Mouse (Mus musculus) embryonic facial prominence, embryonic 11.5 days (tissue): ENCODE measurements around the gene Mpp3. TPM values are rescaled to one million over a fixed set of nuclear protein-coding genes. Genes with fewer than 3 reads are reported as not detected.
A peak's percentile ranks its signal among the peaks of the same experiment; 100 is the strongest.

Experiments used
- ATAC-seq: fragments of 200-750 bp; cut with Nextera tagmentation; replicated peaks from 2 replicates; pipeline ENCODE4 v1.8.0; 2017; ENCODE audit warnings: low read depth; ENCODE audit not compliant: insufficient number of reproducible peaks, low FRiP score, low TSS enrichment
- DNase-seq: peaks from one replicate; pipeline ENCODE4 v3.0.0-alpha.2; 2015; ENCODE audit warnings: low spot score
- H3K27ac ChIP-seq: fragments of 300-500 bp; sonication (generic); replicated peaks from 2 replicates; pipeline ENCODE4 v1.5.1; 2014; ENCODE audit warnings: mild to moderate bottlenecking, low read depth, low read length, control low read depth
- H3K27me3 ChIP-seq: fragments of 300-500 bp; sonication (generic); 2 replicates; pipeline ENCODE4 v1.6.1; 2014; ENCODE audit warnings: mild to moderate bottlenecking, low read length, moderate library complexity, mixed read lengths; ENCODE audit not compliant: control insufficient read depth, insufficient read depth
- H3K36me3 ChIP-seq: fragments of 300-500 bp; sonication (generic); replicated peaks from 2 replicates; pipeline ENCODE4 v1.6.1; 2014; ENCODE audit warnings: low read depth, mild to moderate bottlenecking, low read length, moderate library complexity, mixed read lengths; ENCODE audit not compliant: control insufficient read depth, insufficient read depth
- H3K4me1 ChIP-seq: fragments of 300-500 bp; sonication (generic); 2 replicates; pipeline ENCODE4 v1.6.1; 2014; ENCODE audit warnings: low read length, mixed read lengths; ENCODE audit not compliant: control insufficient read depth, insufficient read depth
- H3K4me2 ChIP-seq: fragments of 300-500 bp; sonication (generic); 2 replicates; pipeline ENCODE4 v1.6.1; 2014; ENCODE audit warnings: low read depth, mild to moderate bottlenecking, control low read depth, low read length, moderate library complexity
- H3K4me3 ChIP-seq: fragments of 300-500 bp; sonication (generic); 2 replicates; pipeline ENCODE4 v1.5.1; 2014; ENCODE audit warnings: low read depth, low read length, control low read depth
- H3K9ac ChIP-seq: fragments of 300-500 bp; sonication (generic); replicated peaks from 2 replicates; pipeline ENCODE4 v1.6.1; 2014; ENCODE audit warnings: mild to moderate bottlenecking, control low read depth, low read length
- H3K9me3 ChIP-seq: fragments of 300-500 bp; sonication (generic); replicated peaks from 2 replicates; pipeline ENCODE4 v1.6.1; 2016; ENCODE audit warnings: mild to moderate bottlenecking, low read length, inconsistent platforms, mixed read lengths; ENCODE audit not compliant: control insufficient read depth
- WGBS: fragments of 180-500 bp; shearing (Covaris S2); extraction: QIAGEN DNeasy Blood & Tissue Kit; methylation state at CpG from one replicate; pipeline ENCODE4 v1.1.7; 2014; 5-methylcytosine and 5-hydroxymethylcytosine counted together
- polyA plus RNA-seq: library from polyadenylated mRNA; unstranded; fragments of >200 nt; fragmentation: Nextera tagmentation; extraction: Ambion mirVana; gene quantifications from 2 replicates; pipeline ENCODE4 v1.2.1, GENCODE M21; 2014

Gene Mpp3
- 6.3 and 6.8 TPM in 2 replicates for polyA plus RNA-seq

DNA sequence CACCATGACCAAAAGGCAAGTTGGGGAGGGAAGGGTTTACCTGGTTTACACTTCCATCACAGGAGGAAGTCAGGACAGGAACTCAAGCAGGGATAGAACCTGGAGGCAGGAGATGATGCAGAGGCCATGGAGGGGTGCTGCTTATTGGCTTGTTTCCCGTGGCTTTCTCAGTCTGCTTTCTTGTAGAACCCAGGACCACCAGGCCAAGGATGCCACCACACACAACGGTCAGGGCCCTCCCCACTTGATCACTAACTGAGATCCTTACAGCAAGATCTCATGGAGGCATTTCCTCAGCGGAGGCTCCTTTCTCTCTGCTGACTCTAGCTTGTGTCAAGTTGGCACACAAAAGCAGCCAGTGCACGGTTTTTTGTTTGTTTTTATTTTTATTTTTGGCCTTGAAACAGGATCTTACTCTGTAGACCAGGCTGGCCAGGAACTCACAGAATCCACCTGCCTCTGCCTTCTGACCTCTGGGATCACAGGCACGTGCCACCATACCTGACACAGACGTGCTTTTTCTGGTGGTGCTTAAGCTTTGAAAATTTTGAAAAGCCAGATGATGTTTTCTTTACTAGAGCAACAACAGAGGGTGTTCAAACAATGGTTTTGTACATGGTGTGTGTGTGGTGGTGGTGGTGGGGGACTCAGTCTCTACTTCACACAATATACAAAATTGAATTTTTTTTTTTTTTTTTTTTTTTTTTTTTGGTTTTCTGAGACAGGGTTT, at the start of gene Mpp3:
Mpp3 (minus strand) TSS at position 375 of the 730 bp plus-strand sequence.
- no peaks in the 10 kb centered on the region for H3K9me3 ChIP-seq
- no peak for DNase-seq
- H3K4me3 ChIP-seq = peak within 1 kb of the TSS; percentile 70
- no peaks in the 10 kb centered on the region; the same call in 1 of the 2 replicates for H3K27me3 ChIP-seq
- H3K27ac ChIP-seq = no peak within 1 kb of the TSS
- ATAC-seq = no peak
- H3K36me3 ChIP-seq = no peaks in the 10 kb centered on the region
- no peaks in the 10 kb centered on the region for H3K4me1 ChIP-seq
- peak within 1 kb of the TSS; percentile 28 for H3K9ac ChIP-seq
- WGBS = 68% methylated on average over 6 of the region's 6 CpGs
- H3K4me2 ChIP-seq = peak within 1 kb of the TSS; percentile 93

DNA sequence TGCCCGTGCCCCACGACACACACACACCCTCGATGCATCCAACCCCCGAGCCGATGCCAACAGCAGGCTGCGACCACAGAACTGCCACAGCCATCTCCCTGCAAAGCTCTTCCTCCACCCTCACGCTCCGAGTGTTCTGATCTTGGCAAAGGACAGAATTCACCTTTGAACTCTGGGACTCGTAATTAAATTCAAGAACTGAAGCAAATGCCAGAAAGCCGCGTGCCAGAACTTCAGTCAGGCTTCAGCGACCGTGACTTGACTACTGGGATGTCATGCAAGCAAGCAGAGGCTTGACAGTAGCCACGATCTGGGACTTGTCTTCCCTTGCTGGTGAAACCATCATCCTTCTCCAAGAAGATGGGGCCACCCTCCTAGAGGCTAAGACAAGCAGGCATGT, 45.5 kb upstream of the Mpp3 start:
- DNase-seq = no peak

GRCm38 (mm10) chr11:102072729-102073128, 44.5 kb upstream of the Mpp3 start:
- 90% methylated on average over 5 of the region's 5 CpGs for WGBS
- H3K4me3 ChIP-seq = no peak overlapping the region
- no peak for DNase-seq
- ATAC-seq = no peak
- no peak overlapping the region for H3K9ac ChIP-seq
- no peaks in the 10 kb centered on the region for H3K27me3 ChIP-seq
- no peak overlapping the region for H3K4me2 ChIP-seq
- H3K4me1 ChIP-seq = peaks cover 3% of the 10 kb centered on the region; the same call in 1 of the 2 replicates
- no peaks in the 10 kb centered on the region for H3K36me3 ChIP-seq
- no peaks in the 10 kb centered on the region for H3K9me3 ChIP-seq
- H3K27ac ChIP-seq = no peak overlapping the region

More for the DNA sequence above, 45.5 kb upstream of the Mpp3 start:
- 79% methylated on average over 14 of the region's 14 CpGs for WGBS
- H3K27ac ChIP-seq = no peak overlapping the region
- peaks cover 3% of the 10 kb centered on the region; the same call in 1 of the 2 replicates for H3K4me1 ChIP-seq
- no peaks in the 10 kb centered on the region for H3K36me3 ChIP-seq
- no peak overlapping the region for H3K4me2 ChIP-seq
- no peak overlapping the region for H3K4me3 ChIP-seq
- no peak for ATAC-seq
- no peaks in the 10 kb centered on the region for H3K27me3 ChIP-seq
- H3K9ac ChIP-seq = no peak overlapping the region
- H3K9me3 ChIP-seq = no peaks in the 10 kb centered on the region

- Histone ChIP-seq H3K4me1 (peaks cover 3% of the 10 kb centered on the region; the same call in 1 of the 2 replicates), H3K36me3 (no peaks in the 10 kb centered on the region), H3K27me3 (no peaks in the 10 kb centered on the region), H3K27ac (no peak overlapping the region), H3K4me2 (peak overlapping the region; percentile 7; the same call in 1 of the 2 replicates), H3K9me3 (no peaks in the 10 kb centered on the region), H3K4me3 (no peak overlapping the region), H3K9ac (no peak overlapping the region)
- 3% methylated on average over 13 of the region's 13 CpGs for WGBS
- no peak for ATAC-seq
- DNase-seq = peak; percentile 20
Measured at GRCm38 (mm10) chr11:102070426-102070825, 42.2 kb upstream of the Mpp3 start.

DNA sequence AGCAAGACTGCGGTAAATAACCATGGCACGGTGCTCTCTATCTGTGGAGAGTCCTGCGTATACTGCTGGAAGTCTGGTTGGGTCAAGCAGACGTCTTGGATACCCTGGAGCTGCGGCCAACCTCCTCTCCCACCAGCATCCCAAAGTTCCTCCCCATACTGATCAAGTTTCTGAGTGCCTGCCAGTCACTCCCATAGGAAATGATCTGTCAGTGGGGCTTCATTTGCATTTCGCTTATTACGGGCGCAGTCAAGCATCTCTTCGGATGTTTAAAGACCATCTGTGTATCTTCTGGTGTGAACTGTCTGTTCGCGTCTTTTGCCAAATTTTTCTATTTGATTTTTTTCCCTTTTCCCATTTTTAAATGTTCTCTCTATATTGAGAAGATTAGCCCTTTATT, 41.4 kb upstream of the Mpp3 start:
- H3K27ac ChIP-seq = no peak overlapping the region
- no peaks in the 10 kb centered on the region for H3K36me3 ChIP-seq
- peaks cover 3% of the 10 kb centered on the region; the same call in 1 of the 2 replicates for H3K4me1 ChIP-seq
- no peak overlapping the region for H3K4me3 ChIP-seq
- WGBS = 46% methylated on average over 11 of the region's 11 CpGs
- no peak overlapping the region for H3K4me2 ChIP-seq
- H3K9me3 ChIP-seq = no peaks in the 10 kb centered on the region
- no peak for ATAC-seq
- H3K9ac ChIP-seq = no peak overlapping the region
- DNase-seq = no peak
- H3K27me3 ChIP-seq = no peaks in the 10 kb centered on the region

- H3K27me3 ChIP-seq = no peaks in the 10 kb centered on the region
- no peak for ATAC-seq
Measured at GRCm38 (mm10) chr11:102068969-102069368, 40.7 kb upstream of the Mpp3 start.

GRCm38 (mm10) chr11:102063076-102063475, 34.8 kb upstream of the Mpp3 start:
- Histone ChIP-seq H3K27me3 (no peaks in the 10 kb centered on the region; the same call in 1 of the 2 replicates), H3K36me3 (no peaks in the 10 kb centered on the region), H3K27ac (no peak overlapping the region), H3K4me2 (no peak overlapping the region), H3K4me3 (no peak overlapping the region), H3K9ac (no peak overlapping the region), H3K4me1 (no peaks in the 10 kb centered on the region), H3K9me3 (no peaks in the 10 kb centered on the region)
- WGBS = 77% methylated on average over 13 of the region's 13 CpGs
- no peak for ATAC-seq
- no peak for DNase-seq

More at GRCm38 (mm10) chr11:102068969-102069368, 40.7 kb upstream of the Mpp3 start:
- H3K4me2 ChIP-seq = no peak overlapping the region
- no peaks in the 10 kb centered on the region for H3K9me3 ChIP-seq
- peaks cover 3% of the 10 kb centered on the region; the same call in 1 of the 2 replicates for H3K4me1 ChIP-seq
- H3K9ac ChIP-seq = no peak overlapping the region
- 30% methylated on average over 2 of the region's 2 CpGs for WGBS
- H3K36me3 ChIP-seq = no peaks in the 10 kb centered on the region
- no peak overlapping the region for H3K27ac ChIP-seq
- no peak overlapping the region for H3K4me3 ChIP-seq
- peak; percentile 22 for DNase-seq

GRCm38 (mm10) chr11:102061941-102062473, 33.7 kb upstream of the Mpp3 start:
- H3K9ac ChIP-seq = no peak overlapping the region
- no peaks in the 10 kb centered on the region for H3K36me3 ChIP-seq
- DNase-seq (no peak), ATAC-seq (no peak)
- H3K4me2 ChIP-seq = no peak overlapping the region
- H3K9me3 ChIP-seq = no peaks in the 10 kb centered on the region
- H3K4me1 ChIP-seq = no peaks in the 10 kb centered on the region
- no peak overlapping the region for H3K27ac ChIP-seq
- H3K27me3 ChIP-seq = no peaks in the 10 kb centered on the region; the same call in 1 of the 2 replicates
- WGBS = 20% methylated on average over 16 of the region's 16 CpGs
- H3K4me3 ChIP-seq = no peak overlapping the region
